Mouse (Mus musculus): ENCODE measurements around the gene Dnmt3l.

DNA sequence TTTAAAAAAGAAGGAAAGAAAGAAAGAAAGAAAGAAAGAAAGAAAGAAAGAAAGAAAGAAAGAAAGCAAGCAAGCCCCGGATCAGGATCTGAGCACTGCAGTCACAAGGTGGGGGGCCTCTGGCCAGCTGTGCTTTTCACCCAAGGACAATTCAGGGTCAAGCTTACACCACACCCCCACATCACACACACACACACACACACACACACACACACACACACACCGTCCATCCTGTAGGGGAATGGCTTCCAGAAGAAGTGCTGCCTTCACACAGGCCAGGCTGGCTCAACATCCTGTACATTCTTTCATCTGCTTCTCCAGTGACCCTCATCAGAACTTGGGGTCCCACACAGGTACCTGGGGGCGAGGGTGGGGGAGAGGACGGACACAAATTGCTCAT is 22.5 kb upstream of the Dnmt3l start:
- no peak for TF ChIP-seq CTCF (IDR thresholded peaks at IDR 0.05; ENCODE audit: low read depth)
- no peak for TF ChIP-seq EP300 (IDR thresholded peaks at IDR 0.05; ENCODE audit: low read depth)

All from heart, postnatal 0 days (tissue).